Mouse (Mus musculus): ENCODE measurements at regions not wholly inside any gene's neighbourhood (a gene's known extent, or its start where the extent isn't known, plus 50 kb on each side); places are given as distances from the start of the nearest gene placed in this dataset.

- TF ChIP-seq POLR2A (IDR thresholded peaks at IDR 0.05; ENCODE audit: extremely low read depth, insufficient read depth, low read length) (no peak), CTCF (IDR thresholded peaks at IDR 0.05; ENCODE audit: low read depth, low read length) (no peak)
Measured at GRCm38 (mm10) chr4:97102752-97103052, 80.3 kb downstream of the Gm10192 start.

Measured in liver, adult 2 months (tissue).